Mouse (Mus musculus): Measurements from ENCODE around the gene March1.

DNA sequence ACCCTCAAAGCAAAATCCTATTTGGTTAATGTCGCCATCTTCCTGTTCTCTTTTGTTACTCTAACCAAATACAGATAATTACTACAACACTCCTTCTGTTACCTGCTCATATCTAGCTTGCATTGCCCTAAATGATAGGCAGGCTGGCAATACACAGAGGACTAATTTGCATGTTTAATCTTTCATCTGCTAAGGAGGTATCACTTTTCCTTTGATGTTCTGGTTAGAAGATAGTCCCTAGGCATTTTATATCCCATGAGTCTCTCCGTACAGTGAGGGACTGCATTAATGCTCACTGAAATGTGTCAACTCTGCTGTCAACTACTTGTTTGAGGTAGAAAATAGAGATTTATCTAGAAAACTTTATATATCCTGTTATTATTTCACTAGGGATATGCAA, 44.2 kb downstream of the March1 start:
- TF ChIP-seq CTCF (IDR thresholded peaks at IDR 0.05; ENCODE audit: low read depth) (no peak), EP300 (optimal IDR thresholded peaks at IDR 0.05) (no peak)
